Mouse (Mus musculus): ENCODE measurements around the gene Ccl26.

Gene Ccl26

GRCm38 (mm10) chr5:135537794-135538214 lies 25.6 kb downstream of the Ccl26 start:
- no peak for DNase-seq (ENCODE audit: extremely low spot score)

- DNase-seq (ENCODE audit: extremely low spot score) = no peak
Measured at GRCm38 (mm10) chr5:135537326-135537725, 26.0 kb downstream of the Ccl26 start.

- no peak for DNase-seq (ENCODE audit: extremely low spot score)
Measured at GRCm38 (mm10) chr5:135535867-135536266, 27.5 kb downstream of the Ccl26 start.

GRCm38 (mm10) chr5:135533431-135533830 lies 29.9 kb downstream of the Ccl26 start:
- DNase-seq (ENCODE audit: extremely low spot score) = no peak

- DNase-seq (ENCODE audit: extremely low spot score) = no peak
Measured at GRCm38 (mm10) chr5:135531306-135531845, 32.0 kb downstream of the Ccl26 start.

GRCm38 (mm10) chr5:135529964-135530363 lies 33.4 kb downstream of the Ccl26 start:
- DNase-seq (ENCODE audit: extremely low spot score) = no peak

GRCm38 (mm10) chr5:135529310-135529709 lies 34.1 kb downstream of the Ccl26 start:
- no peak for DNase-seq (ENCODE audit: extremely low spot score)

GRCm38 (mm10) chr5:135527986-135528385 lies 35.4 kb downstream of the Ccl26 start:
- peak; percentile 10 for DNase-seq (ENCODE audit: extremely low spot score)

- no peak for DNase-seq (ENCODE audit: extremely low spot score)
Measured at GRCm38 (mm10) chr5:135524660-135525560, 38.5 kb downstream of the Ccl26 start.

GRCm38 (mm10) chr5:135524087-135524486 lies 39.3 kb downstream of the Ccl26 start:
- no peak for DNase-seq (ENCODE audit: extremely low spot score)

GRCm38 (mm10) chr5:135522111-135522722 lies 41.2 kb downstream of the Ccl26 start:
- no peak for DNase-seq (ENCODE audit: extremely low spot score)

GRCm38 (mm10) chr5:135517348-135517883 lies 46.0 kb downstream of the Ccl26 start:
- DNase-seq (ENCODE audit: extremely low spot score) = no peak

GRCm38 (mm10) chr5:135513131-135513530 lies 50.2 kb downstream of the Ccl26 start:
- DNase-seq (ENCODE audit: extremely low spot score) = no peak

- no peak for DNase-seq (ENCODE audit: extremely low spot score)
Measured at GRCm38 (mm10) chr5:135511105-135511504, 52.3 kb downstream of the Ccl26 start.
